Mouse (Mus musculus) neural tube, embryonic 12.5 days (tissue): Measurements from ENCODE around the gene Cacna1c. TPM values are rescaled to one million over a fixed set of nuclear protein-coding genes. Genes with fewer than 3 reads are reported as not detected.

Experiments used
- ATAC-seq: fragments of 200-750 bp; cut with Nextera tagmentation; 2 replicates; pipeline ENCODE4 v1.8.0; 2017; ENCODE audit warnings: low read depth, mild to moderate bottlenecking, moderate TSS enrichment, moderate library complexity; ENCODE audit not compliant: low FRiP score
- H3K27ac ChIP-seq: fragments of 300-500 bp; sonication (generic); 2 replicates; pipeline ENCODE4 v1.5.1; 2016
- H3K27me3 ChIP-seq: fragments of 300-500 bp; sonication (generic); replicated peaks from 2 replicates; pipeline ENCODE4 v1.6.1; 2016; ENCODE audit warnings: mild to moderate bottlenecking
- H3K36me3 ChIP-seq: fragments of 300-500 bp; sonication (generic); 2 replicates; pipeline ENCODE4 v1.6.1; 2016; ENCODE audit warnings: mild to moderate bottlenecking
- H3K4me1 ChIP-seq: fragments of 300-500 bp; sonication (generic); 2 replicates; pipeline ENCODE4 v1.6.1; 2016
- H3K4me2 ChIP-seq: fragments of 300-500 bp; sonication (generic); replicated peaks from 2 replicates; pipeline ENCODE4 v1.6.1; 2016; ENCODE audit warnings: mild to moderate bottlenecking
- H3K4me3 ChIP-seq: fragments of 300-500 bp; sonication (generic); 2 replicates; pipeline ENCODE4 v1.5.1; 2016
- H3K9ac ChIP-seq: fragments of 300-500 bp; sonication (generic); 2 replicates; pipeline ENCODE4 v1.6.1; 2016; ENCODE audit warnings: mild to moderate bottlenecking
- H3K9me3 ChIP-seq: fragments of 300-500 bp; sonication (generic); 2 replicates; pipeline ENCODE4 v1.6.1; 2016; ENCODE audit warnings: mild to moderate bottlenecking
- WGBS: fragments of 180-500 bp; shearing (Covaris S2); methylation state at CpG from one replicate; pipeline ENCODE4 v1.1.7; 2016; 5-methylcytosine and 5-hydroxymethylcytosine counted together
- polyA plus RNA-seq: library from polyadenylated mRNA; unstranded; fragments of >200 nt; fragmentation: Nextera tagmentation; extraction: Ambion mirVana; gene quantifications from 2 replicates; pipeline ENCODE4 v1.2.1, GENCODE M21; 2016

The Cacna1c gene
- polyA plus RNA-seq, 1 experiment from 2014 or later = 5.9 TPM

- ATAC-seq = no peak
- WGBS = 78% methylated on average over 6 of the region's 6 CpGs
- Histone ChIP-seq H3K4me3 (no peak overlapping the region), H3K27ac (no peak overlapping the region), H3K36me3 (no peaks in the 10 kb centered on the region), H3K9me3 (no peaks in the 10 kb centered on the region), H3K4me1 (no peaks in the 10 kb centered on the region; the same call in none of the 2 replicates), H3K27me3 (no peaks in the 10 kb centered on the region), H3K4me2 (no peak overlapping the region), H3K9ac (no peak overlapping the region)
Observed at GRCm38 (mm10) chr6:118816253-118816652, 380.0 kb downstream of the Cacna1c start.

DNA sequence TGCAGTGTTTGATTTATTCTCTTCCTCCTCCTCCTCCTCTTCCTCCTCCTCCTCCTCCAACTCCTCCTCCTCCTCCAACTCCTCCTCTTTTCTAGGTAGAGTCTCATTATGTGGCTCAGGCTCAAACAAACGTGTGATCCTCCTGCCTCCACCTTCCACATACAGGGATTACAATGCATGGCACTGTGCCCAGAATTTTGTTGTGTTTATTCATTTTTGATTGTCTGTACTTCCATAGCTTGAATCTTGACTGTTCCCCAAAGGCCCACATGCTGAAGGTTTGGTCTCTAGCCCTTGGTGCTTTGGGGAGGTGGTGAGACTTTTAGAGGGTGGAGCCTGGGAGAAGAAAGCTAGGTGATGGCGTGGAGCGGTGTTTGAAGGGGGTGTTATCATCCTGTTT, 383.7 kb downstream of the Cacna1c start:
- Histone ChIP-seq H3K27ac (no peak overlapping the region), H3K27me3 (no peaks in the 10 kb centered on the region), H3K4me1 (no peaks in the 10 kb centered on the region; the same call in 1 of the 2 replicates), H3K4me2 (no peak overlapping the region), H3K36me3 (no peaks in the 10 kb centered on the region), H3K9me3 (no peaks in the 10 kb centered on the region), H3K4me3 (no peak overlapping the region), H3K9ac (no peak overlapping the region)
- no peak for ATAC-seq
- WGBS = 83% methylated on average over 3 of the region's 3 CpGs

GRCm38 (mm10) chr6:118812007-118812406, 384.2 kb downstream of the Cacna1c start:
- WGBS = 88% methylated on average over 4 of the region's 4 CpGs
- H3K4me3 ChIP-seq = no peak overlapping the region
- H3K27me3 ChIP-seq = no peaks in the 10 kb centered on the region
- no peaks in the 10 kb centered on the region; the same call in 1 of the 2 replicates for H3K4me1 ChIP-seq
- no peak overlapping the region for H3K9ac ChIP-seq
- no peaks in the 10 kb centered on the region for H3K9me3 ChIP-seq
- no peaks in the 10 kb centered on the region for H3K36me3 ChIP-seq
- ATAC-seq = no peak
- no peak overlapping the region for H3K27ac ChIP-seq
- no peak overlapping the region for H3K4me2 ChIP-seq

DNA sequence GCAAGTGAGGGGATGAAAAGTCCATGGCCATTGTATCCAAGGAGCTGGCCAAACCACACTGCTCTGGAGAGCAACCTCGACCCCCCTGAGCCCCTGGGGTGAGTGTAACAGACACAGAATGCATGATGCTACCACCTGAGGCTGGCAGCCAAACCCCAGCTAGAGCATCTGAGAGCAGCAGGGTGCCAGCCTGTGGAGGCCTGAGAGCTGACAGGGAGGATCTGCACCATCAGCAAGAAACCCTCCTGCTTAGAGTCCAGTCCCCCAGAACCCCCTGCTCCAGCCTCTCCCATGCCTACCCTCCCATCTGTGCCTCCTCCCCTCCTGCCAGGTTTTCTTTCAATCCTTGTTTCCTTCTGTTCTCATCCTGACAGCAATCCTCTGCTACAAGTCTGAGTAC, 385.4 kb downstream of the Cacna1c start:
- no peak overlapping the region for H3K4me3 ChIP-seq
- H3K27ac ChIP-seq = no peak overlapping the region
- no peak overlapping the region for H3K4me2 ChIP-seq
- WGBS = 26% methylated on average over 1 of the region's 1 CpGs
- H3K36me3 ChIP-seq = no peaks in the 10 kb centered on the region
- no peaks in the 10 kb centered on the region; the same call in 1 of the 2 replicates for H3K4me1 ChIP-seq
- no peak for ATAC-seq
- H3K9ac ChIP-seq = no peak overlapping the region
- H3K9me3 ChIP-seq = no peaks in the 10 kb centered on the region
- H3K27me3 ChIP-seq = no peaks in the 10 kb centered on the region

DNA sequence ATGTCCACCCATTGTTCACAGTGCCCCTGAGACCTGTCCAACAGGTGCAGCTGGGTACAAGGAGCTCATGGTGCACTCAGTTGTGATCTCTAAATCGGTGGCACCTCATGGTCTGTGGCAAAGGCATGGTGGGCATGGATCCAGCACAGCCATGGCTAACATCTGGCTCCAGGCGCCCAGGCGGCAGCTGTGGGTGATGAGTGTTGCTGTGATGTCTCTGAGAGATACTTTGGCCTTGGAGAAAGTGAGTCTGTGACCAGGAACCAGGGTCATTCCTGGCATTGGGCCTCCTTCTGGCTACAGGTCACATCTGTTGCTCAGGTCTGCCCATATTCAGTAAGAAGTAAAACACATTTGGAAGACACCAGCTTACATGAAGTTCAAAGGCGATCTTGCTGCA, 391.1 kb downstream of the Cacna1c start:
- no peak overlapping the region for H3K27ac ChIP-seq
- H3K4me2 ChIP-seq = no peak overlapping the region
- H3K9ac ChIP-seq = no peak overlapping the region
- H3K4me3 ChIP-seq = no peak overlapping the region
- H3K9me3 ChIP-seq = no peaks in the 10 kb centered on the region
- no peaks in the 10 kb centered on the region for H3K36me3 ChIP-seq
- no peak for ATAC-seq
- H3K4me1 ChIP-seq = peaks cover 6% of the 10 kb centered on the region
- H3K27me3 ChIP-seq = no peaks in the 10 kb centered on the region
- WGBS = 93% methylated on average over 4 of the region's 4 CpGs

DNA sequence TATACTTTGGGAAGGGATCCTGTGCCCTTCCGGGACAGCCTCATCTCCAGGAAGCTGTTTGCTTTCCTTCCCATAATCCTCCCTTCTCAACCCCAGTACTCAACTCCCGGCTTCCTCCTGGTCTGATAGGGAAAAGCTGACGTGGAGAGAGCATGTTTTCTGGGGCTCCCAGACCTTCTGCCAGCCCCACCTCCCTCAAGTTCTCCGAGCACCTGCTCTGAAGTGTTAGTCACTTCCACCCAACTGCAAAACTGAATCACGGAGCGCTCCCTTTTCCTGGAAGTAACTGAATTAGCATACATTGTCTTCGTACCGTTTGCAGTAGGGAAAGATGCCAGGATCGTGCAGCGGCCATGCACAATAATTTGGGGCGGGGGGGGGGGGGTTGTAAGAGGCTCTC, 393.9 kb downstream of the Cacna1c start:
- H3K9ac ChIP-seq = no peak overlapping the region
- WGBS = 79% methylated on average over 11 of the region's 11 CpGs
- no peak for ATAC-seq

DNA sequence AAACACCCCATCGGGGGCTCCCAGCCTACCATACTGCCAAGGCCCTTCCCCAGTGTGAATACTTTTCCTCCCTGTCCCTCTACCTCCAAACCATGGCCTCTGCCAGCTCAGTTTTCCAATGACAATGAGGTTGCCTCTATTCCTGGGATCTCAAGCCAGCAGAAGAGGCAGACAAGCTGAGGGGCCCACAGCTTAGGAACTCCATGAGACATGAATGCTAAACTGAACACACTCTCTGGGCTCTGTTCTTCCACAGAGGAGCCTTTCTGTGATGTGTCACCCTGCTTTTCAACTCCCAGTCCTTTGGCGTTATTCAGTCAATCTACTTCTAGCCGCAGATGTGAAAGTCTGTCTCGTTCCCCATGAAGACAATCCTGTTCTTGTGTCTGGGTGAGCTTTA, 399.8 kb downstream of the Cacna1c start:
- Histone ChIP-seq H3K4me1 (peaks cover 6% of the 10 kb centered on the region; the same call in 1 of the 2 replicates), H3K27ac (no peak overlapping the region)
- WGBS = 87% methylated on average over 4 of the region's 4 CpGs

More for the DNA sequence above, 393.9 kb downstream of the Cacna1c start:
- Histone ChIP-seq H3K9me3 (no peaks in the 10 kb centered on the region), H3K4me3 (no peak overlapping the region), H3K27ac (no peak overlapping the region), H3K4me1 (peaks cover 6% of the 10 kb centered on the region), H3K27me3 (no peaks in the 10 kb centered on the region), H3K4me2 (no peak overlapping the region), H3K36me3 (no peaks in the 10 kb centered on the region)

DNA sequence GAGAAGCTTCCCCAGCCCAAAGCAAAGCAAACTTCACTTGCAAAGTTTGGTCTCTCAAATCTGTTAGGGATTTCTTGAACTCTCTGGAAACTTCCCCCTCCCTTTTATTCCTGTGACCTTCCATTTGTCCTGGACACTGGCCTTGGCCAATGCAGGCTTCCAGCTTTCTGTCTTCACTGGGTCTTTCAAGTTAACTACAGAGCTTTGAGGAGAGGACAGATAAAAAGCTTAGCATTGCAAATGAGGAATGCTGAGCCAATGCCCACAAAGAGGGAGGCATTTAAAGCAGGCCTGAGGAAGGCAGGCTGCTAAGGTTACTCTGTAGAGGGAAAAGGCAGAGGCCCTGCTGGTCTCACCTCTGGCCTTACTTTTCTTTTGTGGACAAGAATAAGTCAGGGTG, 400.5 kb downstream of the Cacna1c start:
- no peak overlapping the region for H3K27ac ChIP-seq

More for the DNA sequence above, 399.8 kb downstream of the Cacna1c start:
- Histone ChIP-seq H3K9me3 (no peaks in the 10 kb centered on the region), H3K4me2 (no peak overlapping the region), H3K36me3 (no peaks in the 10 kb centered on the region), H3K9ac (no peak overlapping the region), H3K4me3 (no peak overlapping the region), H3K27me3 (no peaks in the 10 kb centered on the region)
- no peak for ATAC-seq

DNA sequence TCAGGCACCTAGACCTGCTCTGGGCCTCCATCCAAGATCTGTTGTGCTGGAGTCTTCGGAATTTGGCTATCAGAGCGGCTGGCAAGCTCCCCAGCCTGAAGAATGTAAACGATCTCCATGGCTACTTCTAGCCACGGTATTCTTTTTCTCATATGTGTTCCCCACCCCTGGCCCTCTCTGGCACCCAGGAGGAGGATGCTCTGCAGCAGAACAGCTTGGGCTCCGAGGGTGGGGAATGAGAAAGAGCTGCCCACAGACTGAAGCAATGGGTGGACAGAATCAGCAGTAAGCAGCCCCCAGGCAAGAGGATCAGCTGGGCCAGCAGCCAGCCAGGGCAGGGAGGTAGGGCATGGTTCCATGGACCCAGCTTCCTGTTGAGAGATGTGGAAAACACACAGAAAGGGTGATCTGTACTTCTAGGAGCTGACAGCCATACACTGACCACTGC, 404.3 kb downstream of the Cacna1c start:
- Histone ChIP-seq H3K4me1 (no peaks in the 10 kb centered on the region), H3K36me3 (no peaks in the 10 kb centered on the region), H3K9ac (no peak overlapping the region), H3K4me2 (no peak overlapping the region), H3K4me3 (no peak overlapping the region), H3K27me3 (no peaks in the 10 kb centered on the region), H3K27ac (no peak overlapping the region), H3K9me3 (no peaks in the 10 kb centered on the region)
- 60% methylated on average over 5 of the region's 5 CpGs for WGBS
- ATAC-seq = no peak

More for the DNA sequence above, 400.5 kb downstream of the Cacna1c start:
- Histone ChIP-seq H3K9me3 (no peaks in the 10 kb centered on the region), H3K4me1 (peaks cover 4% of the 10 kb centered on the region; the same call in 1 of the 2 replicates), H3K9ac (no peak overlapping the region), H3K36me3 (no peaks in the 10 kb centered on the region), H3K4me2 (no peak overlapping the region), H3K4me3 (no peak overlapping the region), H3K27me3 (no peaks in the 10 kb centered on the region)
- ATAC-seq = no peak

- 80% methylated on average over 3 of the region's 3 CpGs for WGBS
- Histone ChIP-seq H3K36me3 (no peaks in the 10 kb centered on the region), H3K9ac (no peak overlapping the region), H3K4me3 (no peak overlapping the region), H3K27me3 (no peaks in the 10 kb centered on the region), H3K9me3 (no peaks in the 10 kb centered on the region), H3K27ac (no peak overlapping the region), H3K4me2 (no peak overlapping the region), H3K4me1 (no peaks in the 10 kb centered on the region; the same call in 1 of the 2 replicates)
- no peak for ATAC-seq
Observed at GRCm38 (mm10) chr6:118787933-118788332, 408.3 kb downstream of the Cacna1c start.

DNA sequence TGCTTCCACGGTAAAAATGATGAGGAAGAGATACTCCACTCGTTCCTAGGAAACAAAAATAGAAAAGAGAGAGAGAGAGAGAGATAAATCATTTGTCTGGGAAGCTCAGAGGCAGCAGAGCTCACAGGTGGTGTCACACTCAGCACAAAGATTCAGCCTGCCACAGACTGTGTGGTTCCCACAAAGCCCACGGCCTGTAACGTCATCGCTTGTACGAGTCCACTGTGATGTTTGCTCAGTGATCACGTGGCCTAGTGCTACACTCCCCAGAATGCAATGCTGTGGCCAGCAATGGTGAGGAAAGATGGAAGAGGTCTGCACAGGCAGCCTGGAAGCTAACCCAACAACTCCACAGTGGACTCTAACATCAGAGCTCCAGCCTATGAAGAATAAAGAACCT, 415.9 kb downstream of the Cacna1c start:
- Histone ChIP-seq H3K4me3 (no peak overlapping the region), H3K4me1 (no peaks in the 10 kb centered on the region; the same call in 1 of the 2 replicates), H3K27ac (no peak overlapping the region), H3K9me3 (no peaks in the 10 kb centered on the region), H3K9ac (no peak overlapping the region), H3K4me2 (no peak overlapping the region), H3K36me3 (no peaks in the 10 kb centered on the region), H3K27me3 (no peaks in the 10 kb centered on the region)
- 71% methylated on average over 7 of the region's 7 CpGs for WGBS
- ATAC-seq = no peak

DNA sequence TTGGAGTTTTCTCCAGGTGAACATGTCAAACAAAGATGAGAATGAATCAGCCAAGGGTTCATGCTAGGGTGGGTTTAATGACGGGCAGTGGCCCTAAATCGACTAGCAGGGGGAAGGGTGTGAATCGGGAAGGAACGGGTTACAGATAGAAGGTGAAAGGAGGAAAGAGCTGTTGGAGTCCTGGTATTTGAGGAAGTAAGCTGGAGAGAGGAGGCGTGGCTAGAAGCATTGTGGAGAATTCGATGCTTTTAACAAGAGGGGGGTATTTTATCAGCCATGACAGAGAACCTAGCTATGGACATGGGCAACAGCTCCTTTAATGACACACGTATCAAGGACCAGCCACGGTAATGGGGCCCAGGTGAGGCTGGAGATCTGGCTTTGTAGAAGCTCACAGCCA, 417.0 kb downstream of the Cacna1c start:
- H3K36me3 ChIP-seq = no peaks in the 10 kb centered on the region
- ATAC-seq = no peak
- no peak overlapping the region for H3K27ac ChIP-seq
- H3K27me3 ChIP-seq = no peaks in the 10 kb centered on the region
- H3K4me1 ChIP-seq = no peaks in the 10 kb centered on the region; the same call in 1 of the 2 replicates
- H3K9ac ChIP-seq = no peak overlapping the region
- WGBS = 87% methylated on average over 8 of the region's 8 CpGs
- no peaks in the 10 kb centered on the region for H3K9me3 ChIP-seq
- no peak overlapping the region for H3K4me3 ChIP-seq
- H3K4me2 ChIP-seq = no peak overlapping the region

- 72% methylated on average over 8 of the region's 8 CpGs for WGBS
- Histone ChIP-seq H3K27ac (no peak overlapping the region), H3K36me3 (no peaks in the 10 kb centered on the region), H3K4me1 (no peaks in the 10 kb centered on the region), H3K9me3 (no peaks in the 10 kb centered on the region), H3K4me2 (no peak overlapping the region), H3K27me3 (no peaks in the 10 kb centered on the region), H3K4me3 (no peak overlapping the region), H3K9ac (no peak overlapping the region)
- ATAC-seq = no peak
Observed at GRCm38 (mm10) chr6:118777457-118777856, 418.8 kb downstream of the Cacna1c start.
